ENCODE assay signal across 10 mouse cellular contexts in the genomic region with DNA sequence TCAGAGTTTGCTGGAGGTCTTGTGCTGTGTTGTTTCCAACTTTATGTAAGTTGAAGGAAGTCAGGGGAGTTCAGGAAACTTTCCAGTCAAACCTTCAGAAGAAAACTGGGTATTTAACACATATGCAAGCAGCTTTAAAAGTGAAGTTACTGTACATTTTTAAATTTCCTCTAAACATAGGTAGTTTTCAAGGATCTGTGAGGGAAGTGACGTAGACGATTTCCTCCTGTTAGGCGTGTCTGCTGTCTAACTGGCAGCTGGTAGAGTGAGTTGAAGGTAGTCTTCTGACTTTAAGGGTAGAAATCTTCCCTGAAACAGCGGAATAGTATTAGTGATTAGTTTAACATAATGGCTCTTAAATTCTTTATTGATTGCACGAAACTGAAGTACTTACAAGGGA. TPM values are rescaled to one million over a fixed set of nuclear protein-coding genes. Genes with fewer than 3 reads are reported as not detected.
A peak's percentile ranks its signal among the peaks of the same experiment; 100 is the strongest.
DNase-seq lines count a peak whose midpoint lies in the region; ATAC-seq and TF ChIP-seq lines count a peak whose summit lies in the region.
"Had no signal": no experiment of that assay in that cellular context is flagged by ENCODE, and none has a peak within 500 bp of the region (broad histone marks: within the 10 kb centered on the region; RNA-seq: fewer than 3 reads in every experiment).

No protein-coding gene starts in this region.

- H3K4me2 ChIP-seq in heart, postnatal 0 days (ENCODE audit: low read depth, low read length) = peak overlapping the region; percentile 42
- H3K4me2 ChIP-seq in hindbrain, embryonic 12.5 days (replicated peaks) = peak overlapping the region; percentile 48
- peak overlapping the region; percentile 39 for H3K4me2 ChIP-seq in midbrain, embryonic 14.5 days (ENCODE audit: low read length)

- no peak for TF ChIP-seq EP300 in heart, postnatal 0 days (IDR thresholded peaks at IDR 0.05; ENCODE audit: low read depth)

- no peaks in the 10 kb centered on the region for H3K27me3 ChIP-seq in heart, postnatal 0 days (ENCODE audit: control insufficient read depth, insufficient read depth, low read length)
- H3K27me3 ChIP-seq in embryonic facial prominence, embryonic 10.5 days (replicated peaks; ENCODE audit: low read depth, poor library complexity, severe bottlenecking) = no peaks in the 10 kb centered on the region
- H3K27me3 ChIP-seq in hindbrain, embryonic 12.5 days = no peaks in the 10 kb centered on the region
- no peaks in the 10 kb centered on the region for H3K27me3 ChIP-seq in midbrain, embryonic 14.5 days (ENCODE audit: control insufficient read depth, insufficient read depth, low read length)

- H3K27ac ChIP-seq in heart, postnatal 0 days (ENCODE audit: low read depth) = no peak overlapping the region
- no peak overlapping the region for H3K27ac ChIP-seq in embryonic facial prominence, embryonic 10.5 days (replicated peaks)
- H3K27ac ChIP-seq in hindbrain, embryonic 12.5 days = no peak overlapping the region
- no peak overlapping the region for H3K27ac ChIP-seq in midbrain, embryonic 14.5 days (replicated peaks; ENCODE audit: low read depth, low read length)

- H3K4me3 ChIP-seq in heart, postnatal 0 days (ENCODE audit: low read depth, low read length) = no peak overlapping the region
- H3K4me3 ChIP-seq in embryonic facial prominence, embryonic 10.5 days = peak overlapping the region; percentile 34; the same call in 1 of the 2 replicates
- H3K4me3 ChIP-seq in hindbrain, embryonic 12.5 days = peak overlapping the region; percentile 5; the same call in 1 of the 2 replicates
- no peak overlapping the region for H3K4me3 ChIP-seq in midbrain, embryonic 14.5 days (replicated peaks; ENCODE audit: low read depth, low read length)

- H3K4me1 ChIP-seq in heart, postnatal 0 days (ENCODE audit: control insufficient read depth, insufficient read depth) = peaks cover 18% of the 10 kb centered on the region
- peaks cover 39% of the 10 kb centered on the region for H3K4me1 ChIP-seq in embryonic facial prominence, embryonic 10.5 days
- peaks cover 54% of the 10 kb centered on the region for H3K4me1 ChIP-seq in hindbrain, embryonic 12.5 days
- peaks cover 40% of the 10 kb centered on the region for H3K4me1 ChIP-seq in midbrain, embryonic 14.5 days (ENCODE audit: control insufficient read depth, insufficient read depth, low read length)

- WGBS in heart, postnatal 0 days = 73% methylated on average over 5 of the region's 5 CpGs
- 87% methylated on average over 5 of the region's 5 CpGs for WGBS in embryonic facial prominence, embryonic 10.5 days
- WGBS in hindbrain, embryonic 12.5 days = 86% methylated on average over 5 of the region's 5 CpGs
- WGBS in midbrain, embryonic 14.5 days = 90% methylated on average over 5 of the region's 5 CpGs

- no peak overlapping the region for H3K9ac ChIP-seq in heart, postnatal 0 days (replicated peaks; ENCODE audit: low read depth, low read length)
- H3K9ac ChIP-seq in hindbrain, embryonic 12.5 days = no peak overlapping the region
- H3K9ac ChIP-seq in midbrain, embryonic 14.5 days (replicated peaks; ENCODE audit: low read length) = no peak overlapping the region

- DNase-seq in heart, postnatal 0 days (ENCODE audit: low spot score) = no peak
- DNase-seq in heart, adult 9 months (ENCODE audit: low spot score in 2 of 2) = no peak
- no peak for DNase-seq in embryonic facial prominence, embryonic 10.5 days (ENCODE audit: low spot score)
- no peak for DNase-seq in midbrain, embryonic 14.5 days
- no peak for DNase-seq in thymus, postnatal 25 days
- DNase-seq in ovary, postnatal 36 days (ENCODE audit: low spot score) = no peak
- no peak for DNase-seq in thymus, postnatal 10 days (ENCODE audit: low spot score in 2 of 2)
- DNase-seq: cerebellum, postnatal 25 days; gastrocnemius, postnatal 10 days had no signal

- no peak for ATAC-seq in heart, postnatal 0 days (ENCODE audit: insufficient read depth, low read depth)
- no peak for ATAC-seq in hindbrain, embryonic 12.5 days (ENCODE audit: low FRiP score)
- no peak for ATAC-seq in midbrain, embryonic 14.5 days (ENCODE audit: low FRiP score, low TSS enrichment)

- TF ChIP-seq CTCF in heart, postnatal 0 days (IDR thresholded peaks at IDR 0.05; ENCODE audit: low read depth) = no peak

- no peaks in the 10 kb centered on the region for H3K9me3 ChIP-seq in heart, postnatal 0 days (replicated peaks; ENCODE audit: control insufficient read depth, low read length)
- H3K9me3 ChIP-seq in embryonic facial prominence, embryonic 10.5 days = no peaks in the 10 kb centered on the region
- no peaks in the 10 kb centered on the region for H3K9me3 ChIP-seq in hindbrain, embryonic 12.5 days (replicated peaks)
- H3K9me3 ChIP-seq in midbrain, embryonic 14.5 days (ENCODE audit: control insufficient read depth, low read length) = no peaks in the 10 kb centered on the region

- no peaks in the 10 kb centered on the region for H3K36me3 ChIP-seq in heart, postnatal 0 days (replicated peaks; ENCODE audit: control insufficient read depth, insufficient read depth, low read length)
- peaks cover 40% of the 10 kb centered on the region for H3K36me3 ChIP-seq in embryonic facial prominence, embryonic 10.5 days (replicated peaks)
- H3K36me3 ChIP-seq in hindbrain, embryonic 12.5 days = 0 out of 2 replicates have a peak, but pooled peaks cover 3% of the 10 kb centered on the region
- 0 out of 2 replicates have a peak, but pooled peaks cover 8% of the 10 kb centered on the region for H3K36me3 ChIP-seq in midbrain, embryonic 14.5 days (ENCODE audit: control insufficient read depth, insufficient read depth, low read length)

RNA-seq across cellular contexts. Expression of a gene that starts 5.2 kb away (rescaled TPM):
- total RNA-seq in heart, postnatal 0 days (2014; rRNA removed; ENCODE audit: low replicate concordance) = 13.1 and 17.9 TPM in 2 replicates
- 10.7 and 10.9 TPM in 2 replicates for polyA plus RNA-seq in heart, postnatal 0 days (2015; fragmentation: Nextera tagmentation; extraction: Ambion mirVana)
- polyA plus RNA-seq in embryonic facial prominence, embryonic 10.5 days (2016; fragmentation: Nextera tagmentation; extraction: Ambion mirVana) = 32.5 and 33.6 TPM in 2 replicates
- 51.9 and 52.8 TPM in 2 replicates for polyA plus RNA-seq in hindbrain, embryonic 12.5 days (2016; fragmentation: Nextera tagmentation; extraction: Ambion mirVana)
- polyA plus RNA-seq in midbrain, embryonic 14.5 days (2014; fragmentation: Nextera tagmentation; extraction: Ambion mirVana) = 35.0 and 42.4 TPM in 2 replicates

RNA-seq across cellular contexts. Expression of a gene that starts 49.7 kb away (rescaled TPM):
- 5.6 and 9.3 TPM in 2 replicates for total RNA-seq in heart, postnatal 0 days (2014; rRNA removed; ENCODE audit: low replicate concordance)
- 4.8 and 6.0 TPM in 2 replicates for polyA plus RNA-seq in heart, postnatal 0 days (2015; fragmentation: Nextera tagmentation; extraction: Ambion mirVana)
- polyA plus RNA-seq in embryonic facial prominence, embryonic 10.5 days (2016; fragmentation: Nextera tagmentation; extraction: Ambion mirVana) = 11.2 and 19.4 TPM in 2 replicates
- 31.2 and 31.3 TPM in 2 replicates for polyA plus RNA-seq in hindbrain, embryonic 12.5 days (2016; fragmentation: Nextera tagmentation; extraction: Ambion mirVana)
- 0.86 and 37.3 TPM in 2 replicates for polyA plus RNA-seq in midbrain, embryonic 14.5 days (2014; fragmentation: Nextera tagmentation; extraction: Ambion mirVana)

Comparison
In these comparisons a context has a peak if more than half of its experiments do, and no peak if none do; other contexts are left out.
1. H3K4me3 ChIP-seq: peak in embryonic facial prominence, embryonic 10.5 days (single experiment) and hindbrain, embryonic 12.5 days (single experiment); none in heart, postnatal 0 days (single experiment) and midbrain, embryonic 14.5 days (single experiment).
2. Peak in every context shown above with its lines, with median percentiles within 50 percentile points of each other: H3K4me2 ChIP-seq.